Mouse (Mus musculus) B cell, adult 2 months (primary cell): ENCODE results near the gene Trpv5.

ENCODE experiments used
- DNase-seq, 2 experiments: peaks; one replicate each; pipeline ENCODE4 v3.0.0; 2022

Trpv5 gene

DNA sequence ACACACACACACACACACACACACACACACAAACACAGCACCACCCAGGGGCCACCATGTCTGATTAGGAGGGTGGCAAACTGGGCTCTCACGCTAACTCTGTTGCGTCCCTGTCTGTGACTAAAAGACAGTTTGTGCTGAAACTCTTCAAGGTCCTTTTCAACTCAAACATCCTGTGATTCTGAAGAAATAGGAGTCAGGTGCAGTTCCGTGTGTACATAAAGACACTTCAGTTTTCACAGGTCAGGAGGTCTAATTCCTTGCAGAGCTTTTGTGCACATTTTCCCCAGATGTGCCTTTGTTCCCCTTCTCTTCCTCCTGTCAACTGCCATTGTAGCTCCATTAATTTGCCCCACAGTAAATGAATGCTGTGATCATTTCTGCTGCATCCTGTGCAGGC is 40.1 kb downstream of the Trpv5 start:
- DNase-seq = no peak

DNA sequence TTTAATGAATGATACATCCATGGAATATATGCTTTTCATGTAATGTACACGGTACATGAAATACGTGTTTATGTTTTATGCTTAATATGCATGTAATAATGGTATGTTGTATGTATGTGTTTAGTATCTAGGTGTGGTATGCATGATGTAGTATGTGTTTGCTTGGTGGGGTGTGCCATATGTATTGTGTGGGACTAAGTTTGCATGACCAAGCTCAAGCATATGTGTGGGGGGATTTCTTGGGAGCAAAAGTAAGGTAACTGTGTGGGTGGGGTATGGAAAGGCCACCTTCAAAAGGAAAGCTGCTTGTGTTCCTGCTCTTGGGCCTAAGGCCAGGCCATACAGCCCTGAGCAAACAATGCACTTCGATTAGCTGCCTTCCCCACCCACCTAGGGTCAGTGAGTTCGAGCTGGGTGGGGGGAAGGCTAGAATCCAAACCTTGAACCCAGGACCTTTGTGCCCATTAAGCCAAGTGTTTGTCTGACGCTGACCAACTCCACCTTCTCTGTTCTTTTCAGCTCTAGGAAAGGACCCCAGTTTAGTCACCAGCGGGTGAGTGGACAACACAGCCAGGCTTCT is 42.6 kb downstream of the Trpv5 start:
- DNase-seq = no peak

DNA sequence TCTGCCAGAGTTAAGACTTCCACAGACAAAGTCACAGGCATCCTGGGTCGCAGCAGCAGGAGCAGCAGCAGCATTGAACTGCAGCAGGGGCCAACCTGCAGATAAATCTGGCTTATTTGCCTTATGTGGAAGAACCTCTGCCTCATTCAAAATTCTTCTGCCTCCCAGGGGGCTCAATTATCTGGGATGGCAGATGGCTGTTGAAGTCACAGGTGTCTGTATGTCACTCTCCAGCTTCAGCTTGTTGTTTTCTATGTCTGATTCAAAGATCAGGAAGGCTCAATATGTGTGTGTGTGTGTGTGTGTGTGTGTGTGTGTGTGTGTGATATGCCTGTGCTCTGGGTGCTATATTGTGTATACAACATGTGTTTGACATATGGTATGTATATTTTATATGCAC is 43.2 kb downstream of the Trpv5 start:
- no peak for DNase-seq

DNA sequence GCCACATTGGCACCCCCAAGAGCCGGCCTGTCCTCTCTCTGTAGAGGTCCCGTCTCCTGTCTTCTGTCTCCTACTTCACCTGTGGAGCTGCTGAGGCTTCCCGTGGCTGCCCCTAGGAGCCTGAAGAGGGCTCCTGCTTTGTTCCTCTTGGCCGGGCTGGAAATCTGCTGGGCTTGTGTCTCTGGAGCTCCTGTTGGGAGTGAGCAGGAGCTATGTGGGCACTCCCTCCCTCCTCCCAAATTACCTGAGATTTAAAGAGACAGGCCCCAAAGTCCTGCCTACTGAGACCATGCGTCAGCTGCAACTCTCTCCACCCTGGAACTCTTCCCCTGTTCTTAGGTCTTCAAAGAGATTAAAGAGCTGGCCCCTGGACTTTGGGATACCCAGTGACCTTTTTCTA is 44.4 kb downstream of the Trpv5 start, which contains the start of gene Trpv6:
TSS of gene Trpv6 (minus strand) at position 228 of the 400 bp plus-strand sequence.
- no peak for DNase-seq

DNA sequence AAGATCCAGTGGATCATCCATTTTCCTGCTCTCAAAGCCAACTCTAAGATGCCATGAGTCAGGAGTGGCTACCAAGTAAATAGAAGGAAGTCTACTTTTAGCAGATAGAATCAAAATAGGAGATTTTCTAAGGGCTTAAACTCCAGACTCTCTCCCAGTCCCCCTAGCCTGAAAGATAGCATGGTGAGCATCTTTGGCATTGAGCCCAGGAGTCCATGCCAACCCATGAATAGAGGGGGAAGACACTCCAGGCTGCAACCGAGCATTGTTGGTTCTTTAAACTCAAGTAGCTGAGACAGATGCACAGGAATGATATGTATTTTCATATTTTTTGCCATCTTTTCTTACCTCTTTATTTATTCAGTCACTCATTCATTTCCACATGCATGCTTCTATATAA is 45.4 kb downstream of the Trpv5 start:
- no peak for DNase-seq

DNA sequence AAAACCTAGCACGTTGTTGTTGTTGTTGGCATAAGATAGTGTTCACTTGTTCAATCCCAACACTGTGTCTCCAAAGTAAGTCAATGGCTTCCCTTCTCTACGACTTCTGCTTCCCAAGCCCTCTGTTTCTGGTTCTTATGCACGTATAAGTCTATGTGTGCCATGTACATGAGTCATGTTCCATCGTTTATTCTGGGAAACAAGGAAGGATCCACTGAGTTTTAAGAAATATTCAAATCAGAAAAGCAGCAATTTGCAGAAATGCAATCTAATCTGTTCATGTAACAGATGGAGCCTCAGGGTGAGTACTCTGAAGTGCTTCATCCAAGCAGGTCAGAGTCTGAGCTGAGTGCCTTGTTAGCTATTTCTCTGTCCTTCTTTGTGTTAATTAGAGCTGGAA is 49.0 kb downstream of the Trpv5 start:
- DNase-seq = no peak

DNA sequence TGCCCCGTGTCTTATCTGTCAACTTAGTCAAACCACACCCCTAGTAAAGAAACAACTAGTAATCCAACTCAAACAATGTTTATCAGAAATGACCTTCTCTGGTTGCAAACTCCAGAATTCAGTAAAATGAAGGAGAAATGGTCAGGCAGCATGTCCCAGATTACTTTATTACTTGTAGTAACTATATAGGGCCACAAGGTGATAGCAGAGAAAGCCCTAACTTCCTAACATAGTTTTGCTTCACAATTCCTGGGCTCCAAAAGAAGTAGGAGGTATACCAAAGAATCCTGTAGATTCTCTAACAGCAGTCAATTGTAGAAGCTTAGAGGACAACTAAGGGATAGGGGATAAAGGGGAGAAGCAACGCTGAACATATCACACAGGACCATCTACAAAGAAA is 49.8 kb downstream of the Trpv5 start:
- DNase-seq = no peak

DNA sequence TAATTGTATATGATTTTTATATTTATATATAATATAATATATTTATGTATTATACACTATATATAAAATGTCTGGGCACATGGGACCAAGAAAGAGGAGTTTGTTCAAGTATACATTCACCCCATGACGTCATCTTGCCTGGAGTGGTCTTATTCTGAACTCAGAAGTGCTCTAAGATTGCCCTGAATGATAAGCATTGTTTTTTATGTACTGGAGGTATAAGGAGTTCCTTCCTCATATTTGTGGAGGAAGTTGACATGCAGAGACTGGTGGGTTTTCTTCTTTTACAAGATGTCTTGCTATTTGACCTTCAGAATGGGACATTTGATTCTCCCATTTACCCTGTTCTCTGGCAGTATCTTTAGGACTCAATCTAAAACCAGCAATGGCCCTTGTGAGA is 52.4 kb downstream of the Trpv5 start:
- no peak for DNase-seq

DNA sequence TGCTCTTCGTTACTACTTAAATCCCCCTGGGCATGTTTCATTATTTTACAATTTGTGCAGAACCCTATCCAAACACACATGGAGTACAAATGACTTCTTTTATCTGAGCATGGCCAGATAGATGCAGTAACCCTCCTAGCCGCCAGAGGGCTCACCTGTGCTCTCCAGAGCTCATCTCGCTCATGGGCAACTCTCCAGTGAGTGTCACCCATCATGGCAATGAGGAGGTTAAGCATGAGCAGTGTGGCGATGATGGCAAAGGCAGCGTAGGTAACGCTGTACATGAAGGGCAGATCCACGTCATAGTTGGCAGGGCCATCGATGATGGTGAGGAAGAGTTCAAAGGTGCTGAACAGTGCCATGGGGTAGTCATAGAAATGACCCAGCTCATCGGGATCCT is 57.9 kb downstream of the Trpv5 start:
- DNase-seq = peak; percentile 12 to 15

DNA sequence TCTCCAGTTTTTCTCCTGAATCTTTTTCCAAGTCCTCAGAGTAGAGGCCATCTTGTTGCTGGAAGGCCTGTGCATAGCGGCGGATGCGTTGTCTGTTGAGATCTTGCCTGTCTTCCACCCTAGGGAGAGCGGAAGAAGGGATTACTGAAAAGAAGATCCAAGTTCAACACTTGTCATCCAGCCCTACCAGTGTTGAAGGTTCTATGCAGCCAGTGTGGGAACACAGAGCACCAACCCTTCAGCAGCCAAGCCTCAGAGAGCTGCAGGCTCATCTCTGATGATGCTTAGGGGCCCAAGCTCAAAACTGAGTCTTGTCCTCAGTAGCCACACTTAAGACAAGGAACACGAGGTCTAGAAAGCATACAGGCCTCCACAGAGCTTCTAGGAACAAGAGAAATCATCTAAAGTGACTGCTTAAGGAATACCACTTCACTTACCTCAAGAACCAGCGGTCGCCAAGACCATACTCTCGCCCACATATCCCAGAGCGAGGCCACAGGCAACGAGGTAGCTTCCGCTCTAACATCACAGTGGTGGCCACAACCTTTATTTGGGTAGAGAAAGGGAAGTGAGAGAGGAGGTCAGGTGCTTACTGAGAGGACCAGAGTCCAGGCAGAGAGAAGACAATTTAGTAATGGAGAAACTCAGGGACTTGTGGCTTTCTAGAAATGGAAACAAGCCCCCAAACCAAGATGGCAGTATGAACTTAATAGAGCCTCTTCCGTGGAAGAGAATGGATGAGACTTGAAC is 59.2 kb downstream of the Trpv5 start:
- peak; percentile 36 to 38 for DNase-seq

DNA sequence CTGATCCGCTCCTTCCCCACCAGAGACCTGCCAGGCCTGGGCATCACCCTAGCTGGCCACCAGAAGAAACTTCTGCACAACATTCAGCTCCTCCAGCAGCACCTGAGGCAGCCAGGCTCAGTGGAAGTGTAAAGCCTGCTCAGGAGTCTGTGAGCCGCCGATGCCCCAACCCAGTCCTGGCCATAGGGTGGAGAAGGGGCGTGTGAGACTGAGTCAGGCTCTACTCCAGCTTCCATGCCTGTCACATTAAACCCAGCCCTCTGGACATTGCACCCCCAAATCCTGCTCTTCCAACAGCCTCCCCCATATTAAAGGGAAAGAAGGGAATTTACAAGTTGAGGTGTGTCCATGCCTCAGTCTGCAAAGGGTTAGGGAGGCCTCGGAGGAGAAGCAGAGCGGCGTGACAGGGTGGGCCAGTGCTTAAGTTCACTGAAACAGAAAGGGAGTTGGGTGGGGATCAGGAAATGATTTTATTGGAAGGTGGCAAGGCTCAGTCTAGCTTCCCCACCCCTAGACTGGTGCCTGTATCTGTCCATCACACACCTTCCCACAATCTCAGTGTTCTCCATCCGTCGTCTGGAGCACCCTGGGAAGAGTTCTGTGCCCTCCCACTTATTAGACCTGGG is 60.3 kb downstream of the Trpv5 start:
- DNase-seq = no peak

DNA sequence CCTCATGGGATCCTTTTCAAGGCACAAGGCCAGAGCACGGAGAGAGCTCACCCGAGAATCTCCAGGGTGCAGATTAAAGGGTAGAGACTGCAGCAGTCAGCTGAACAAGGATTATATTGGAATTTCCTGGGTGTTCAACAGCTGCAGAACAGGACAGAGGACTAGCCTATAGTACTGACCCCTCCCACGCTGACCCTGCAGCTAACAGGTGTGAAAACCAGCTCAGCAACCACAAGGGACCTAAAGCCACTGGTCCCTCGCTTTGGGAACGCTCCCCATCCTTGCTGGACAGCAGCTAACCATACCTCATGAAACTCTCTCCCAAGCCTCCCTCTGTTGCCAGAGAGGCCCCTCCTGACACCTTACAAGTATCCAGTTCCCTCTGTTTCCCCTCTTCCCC is 72.9 kb downstream of the Trpv5 start:
- DNase-seq = no peak

DNA sequence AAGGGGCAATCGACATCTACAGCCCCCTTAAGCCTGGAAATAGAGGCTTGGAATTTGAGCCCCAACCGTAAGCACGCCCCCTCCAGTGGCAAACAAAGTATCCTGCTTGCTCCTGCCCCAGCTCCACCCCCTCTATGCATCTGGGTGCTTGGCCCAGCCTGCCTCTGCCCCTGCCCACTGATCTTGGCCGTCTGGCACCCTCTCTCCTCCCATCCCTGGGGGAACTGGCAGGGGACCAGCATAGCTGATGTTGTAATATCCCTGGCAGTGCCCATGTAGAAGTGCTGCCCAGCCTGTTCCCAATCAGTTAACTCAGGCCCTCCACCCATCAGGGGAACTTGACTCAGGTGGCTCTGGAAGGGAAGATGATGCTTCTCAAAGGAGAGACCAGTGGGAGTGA is 74.4 kb downstream of the Trpv5 start:
- DNase-seq = no peak

DNA sequence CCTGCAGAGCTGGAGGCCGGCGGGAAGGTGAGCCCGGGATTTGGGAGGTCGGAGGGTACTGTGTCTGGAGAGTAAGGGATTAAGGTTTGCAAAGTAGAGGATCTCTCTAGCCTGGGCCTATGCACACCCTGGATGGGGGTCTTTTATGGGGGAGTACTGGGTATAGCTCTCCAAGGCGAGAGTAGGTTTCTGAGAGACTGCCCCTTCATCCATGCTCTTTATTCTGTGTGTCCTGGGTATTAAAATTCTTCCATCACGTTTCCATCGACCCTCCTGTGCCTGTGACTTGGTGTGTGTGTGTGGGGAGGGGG is 74.8 kb downstream of the Trpv5 start:
- DNase-seq = no peak

DNA sequence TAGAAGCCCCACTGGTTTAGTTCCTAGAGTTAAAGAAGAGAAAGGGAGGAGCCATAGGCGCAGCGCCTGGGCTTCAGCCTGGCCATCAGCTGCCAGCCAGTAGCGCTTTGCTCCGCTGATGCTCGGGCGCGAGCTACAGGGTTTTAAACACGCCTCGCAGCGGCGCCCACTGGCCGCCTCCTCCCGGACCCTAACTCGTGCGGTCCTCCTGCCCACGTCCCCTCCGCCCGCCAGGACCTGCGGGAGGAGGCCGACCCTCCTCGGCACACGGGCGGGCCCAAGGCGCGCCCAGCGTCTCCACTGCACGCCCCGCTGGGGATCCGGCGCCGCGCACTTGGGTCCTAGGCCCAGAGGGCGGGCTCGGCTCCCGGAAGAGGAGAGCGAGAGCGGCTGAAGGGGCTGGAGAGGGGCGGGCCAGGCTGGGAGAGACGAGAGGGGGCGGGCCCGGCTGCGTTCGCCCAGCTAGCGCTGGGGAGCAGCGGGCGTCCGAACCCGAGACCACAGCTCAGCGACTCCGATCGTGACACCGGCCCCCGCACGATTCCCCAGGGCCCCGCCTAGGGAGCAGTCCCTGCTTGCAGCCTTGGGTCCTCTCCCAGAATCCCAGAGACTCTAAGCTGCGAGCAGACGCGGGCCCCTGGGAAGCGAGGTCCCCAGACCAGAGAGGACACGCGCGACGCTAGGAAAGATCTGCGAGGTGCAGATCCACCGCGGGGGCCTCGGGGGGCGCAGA is 75.3 kb downstream of the Trpv5 start, which contains the start of gene Ephb6:
TSS of gene Ephb6 (plus strand) at position 422 of the 733 bp plus-strand sequence.
- DNase-seq = peak; percentile 14 to 23

DNA sequence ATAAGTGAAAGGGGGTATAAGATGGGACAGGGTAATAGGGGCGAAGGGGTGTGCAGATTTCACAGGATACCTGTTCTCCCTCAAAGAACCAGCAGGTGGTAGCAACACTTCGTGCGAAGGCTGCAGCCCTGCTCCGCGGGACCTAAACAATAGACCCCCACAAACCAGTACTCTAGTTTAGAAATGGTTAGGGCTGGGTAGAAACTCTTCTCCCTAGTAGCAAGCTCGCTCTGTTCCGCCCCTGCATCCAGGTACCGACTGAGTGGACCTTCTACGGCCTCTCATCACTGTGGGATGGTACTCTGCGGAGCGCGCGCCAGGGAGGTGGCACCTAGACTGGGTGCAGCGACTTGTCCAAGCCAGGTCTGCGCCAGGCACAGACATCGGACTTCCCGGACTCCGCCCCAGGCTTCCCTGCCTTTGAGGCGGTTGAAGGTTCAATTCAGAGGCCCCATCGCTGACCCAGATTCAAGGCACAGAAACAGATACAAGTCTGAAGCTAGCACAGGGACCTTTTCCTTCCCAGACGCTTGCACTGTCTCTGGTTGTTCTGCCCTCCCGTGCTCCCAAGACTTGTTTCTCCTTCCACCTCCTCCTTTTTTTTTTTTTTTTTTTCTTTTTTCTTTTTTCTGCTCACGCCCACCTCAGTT is 76.0 kb downstream of the Trpv5 start:
- DNase-seq = peak; percentile 49 to 52
